Mouse (Mus musculus) spleen, adult 2 months (tissue): ENCODE measurements around the gene Ide. TPM values are rescaled to one million over a fixed set of nuclear protein-coding genes. Genes with fewer than 3 reads are reported as not detected.

Experiments used
- DNase-seq, 2 experiments: peaks; one replicate each; pipeline versions ENCODE4 v3.0.0 to v3.0.0-alpha.2; 2012 to 2021; ENCODE audit warnings: low spot score in 2 of 2, low read depth in 1 of 2
- H3K27ac ChIP-seq: fragments of 200-500 bp; 2 replicates; pipeline ENCODE4 v1.5.1; 2012; ENCODE audit warnings: low read length, inconsistent platforms; ENCODE audit not compliant: insufficient read depth
- H3K27me3 ChIP-seq: fragments of 200-500 bp; 2 replicates; pipeline ENCODE4 v1.6.1; 2012; ENCODE audit warnings: mild to moderate bottlenecking, moderate library complexity, low read length, inconsistent platforms; ENCODE audit not compliant: control insufficient read depth, insufficient read depth
- H3K36me3 ChIP-seq: fragments of 200-500 bp; 2 replicates; pipeline ENCODE4 v1.6.1; 2012; ENCODE audit warnings: mild to moderate bottlenecking, low read length, inconsistent platforms; ENCODE audit not compliant: control insufficient read depth, insufficient read depth
- H3K4me1 ChIP-seq: fragments of 200-500 bp; 2 replicates; pipeline ENCODE4 v1.6.1; 2011; ENCODE audit warnings: inconsistent platforms; ENCODE audit not compliant: control insufficient read depth, insufficient read depth, insufficient read length
- H3K4me3 ChIP-seq: fragments of 200-500 bp; 2 replicates; pipeline ENCODE4 v1.5.1; 2011; ENCODE audit warnings: mild to moderate bottlenecking, inconsistent platforms; ENCODE audit not compliant: insufficient read depth, insufficient read length; ENCODE audit errors: extremely low read depth
- CTCF ChIP-seq: fragments of 200-500 bp; IDR thresholded peaks from 2 replicates; pipeline ENCODE4 v1.5.1; 2011; ENCODE audit warnings: mild to moderate bottlenecking, inconsistent platforms; ENCODE audit not compliant: insufficient read depth, insufficient read length, insufficient replicate concordance; ENCODE audit errors: extremely low read depth
- POLR2A ChIP-seq: fragments of 200-500 bp; IDR thresholded peaks from 2 replicates; pipeline ENCODE4 v1.6.1; 2011; ENCODE audit warnings: low read depth, low read length, inconsistent platforms
- WGBS: fragments of 180-500 bp; shearing (Covaris S2); methylation state at CpG from one replicate; pipeline ENCODE4 v1.1.7; 2018; 5-methylcytosine and 5-hydroxymethylcytosine counted together
- polyA plus RNA-seq: library from polyadenylated mRNA; depleted of rRNA; stranded (reverse); fragments of >200 nt; gene quantifications from 2 replicates; pipeline ENCODE4 v1.2.3, GENCODE M21; 2012

The Ide gene
- polyA plus RNA-seq, 1 experiment: 6.7 TPM

- no peak for DNase-seq
- TF ChIP-seq CTCF (no peak), POLR2A (no peak)
Measured at GRCm38 (mm10) chr19:37340931-37341330, 3.3 kb upstream of the Ide start.

DNA sequence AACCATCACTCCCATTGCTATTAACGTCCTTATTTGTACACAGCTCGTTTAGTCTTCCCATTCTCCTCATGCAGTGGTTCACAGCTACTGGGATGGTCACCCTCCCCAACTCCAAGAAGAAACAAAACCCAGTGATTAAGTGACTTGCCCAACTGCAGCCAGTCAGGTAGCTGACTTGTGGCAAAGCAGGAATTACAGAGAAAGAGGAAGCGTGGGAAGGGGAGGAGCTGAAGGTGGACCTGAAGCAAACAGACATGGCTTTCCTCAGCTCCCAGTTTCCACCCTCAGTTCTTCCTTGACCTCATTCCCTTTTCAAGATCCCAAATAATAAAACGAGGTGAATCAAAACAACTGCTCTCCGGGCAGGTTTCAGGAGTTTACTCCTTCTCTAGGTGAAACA lies 2.8 kb upstream of the Ide start:
- Histone ChIP-seq H3K4me3 (no peak overlapping the region), H3K27me3 (no peaks in the 10 kb centered on the region), H3K36me3 (no peaks in the 10 kb centered on the region; the same call in 1 of the 2 replicates), H3K27ac (no peak overlapping the region), H3K4me1 (no peaks in the 10 kb centered on the region)
- TF ChIP-seq POLR2A (no peak), CTCF (no peak)
- 67% methylated on average over 5 of the region's 5 CpGs for WGBS
- no peak for DNase-seq

More at GRCm38 (mm10) chr19:37340931-37341330, 3.3 kb upstream of the Ide start:
- no peaks in the 10 kb centered on the region; the same call in 1 of the 2 replicates for H3K36me3 ChIP-seq
- H3K27me3 ChIP-seq: no peaks in the 10 kb centered on the region
- WGBS: 86% methylated on average over 5 of the region's 5 CpGs
- H3K27ac ChIP-seq: no peak overlapping the region
- no peak overlapping the region for H3K4me3 ChIP-seq
- H3K4me1 ChIP-seq: no peaks in the 10 kb centered on the region

- no peaks in the 10 kb centered on the region for H3K4me1 ChIP-seq
- TF ChIP-seq POLR2A (no peak), CTCF (no peak)
- H3K4me3 ChIP-seq: no peak overlapping the region
- H3K27me3 ChIP-seq: no peaks in the 10 kb centered on the region
- no peak overlapping the region for H3K27ac ChIP-seq
- no peaks in the 10 kb centered on the region for H3K36me3 ChIP-seq
- 89% methylated on average over 1 of the region's 1 CpGs for WGBS
- no peak for DNase-seq
Measured at GRCm38 (mm10) chr19:37335392-37335791, 2.3 kb downstream of the Ide start.

GRCm38 (mm10) chr19:37333357-37333756 lies 4.3 kb downstream of the Ide start:
- H3K36me3 ChIP-seq: peaks cover 7% of the 10 kb centered on the region
- H3K27me3 ChIP-seq: no peaks in the 10 kb centered on the region
- no peaks in the 10 kb centered on the region for H3K4me1 ChIP-seq
- no peak overlapping the region for H3K4me3 ChIP-seq
- DNase-seq: no peak
- H3K27ac ChIP-seq: no peak overlapping the region
- 80% methylated on average over 5 of the region's 5 CpGs for WGBS
- TF ChIP-seq CTCF (no peak), POLR2A (no peak)

DNA sequence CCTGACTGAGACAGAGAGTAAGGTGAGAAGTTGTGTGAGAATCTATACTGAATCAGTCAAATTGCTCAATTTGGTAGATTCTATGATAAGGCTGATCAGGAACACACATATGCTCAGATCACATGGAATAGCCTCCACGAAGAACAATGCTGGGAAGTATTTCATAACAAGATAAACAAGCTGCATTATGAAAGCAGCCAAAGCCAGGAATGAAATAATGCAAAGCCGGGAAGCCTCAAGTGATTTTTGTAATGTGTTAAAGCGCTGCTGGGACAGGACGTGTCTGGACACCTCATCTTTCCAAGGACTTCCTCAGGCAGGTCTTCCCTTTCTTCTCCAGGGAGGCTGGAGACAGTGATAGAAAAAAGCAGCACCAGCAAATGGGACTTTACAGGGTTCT lies 4.9 kb downstream of the Ide start:
- TF ChIP-seq POLR2A: no peak
- TF ChIP-seq CTCF: no peak
- no peak overlapping the region for H3K4me3 ChIP-seq
- no peak for DNase-seq
- H3K27me3 ChIP-seq: no peaks in the 10 kb centered on the region
- H3K4me1 ChIP-seq: no peaks in the 10 kb centered on the region
- H3K36me3 ChIP-seq: peaks cover 9% of the 10 kb centered on the region
- WGBS: 85% methylated on average over 4 of the region's 4 CpGs
- no peak overlapping the region for H3K27ac ChIP-seq

DNA sequence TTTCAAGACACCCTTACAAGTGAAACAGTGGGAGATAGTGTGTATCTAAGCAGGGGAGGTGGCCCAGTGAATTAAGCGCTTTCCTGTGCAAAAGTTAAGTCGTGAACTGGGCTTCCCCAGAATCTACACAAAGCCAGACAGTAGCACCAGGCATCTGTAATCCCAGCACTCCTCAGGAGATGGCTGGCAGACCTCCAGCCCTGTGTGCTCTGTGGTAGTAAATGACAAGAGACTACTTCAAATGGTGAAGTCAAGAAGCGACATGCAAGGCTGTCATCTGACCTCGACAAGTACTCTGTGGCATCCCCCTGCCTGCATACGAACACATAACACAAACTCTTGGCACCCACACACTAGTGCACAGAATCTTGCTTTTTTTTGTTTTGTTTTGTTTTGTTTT lies 10.4 kb downstream of the Ide start:
- Histone ChIP-seq H3K27ac (no peak overlapping the region), H3K27me3 (no peaks in the 10 kb centered on the region), H3K4me3 (no peak overlapping the region), H3K36me3 (peaks cover 17% of the 10 kb centered on the region), H3K4me1 (no peaks in the 10 kb centered on the region)
- 94% methylated on average over 5 of the region's 5 CpGs for WGBS
- no peak for TF ChIP-seq CTCF
- TF ChIP-seq POLR2A: no peak
- no peak for DNase-seq

GRCm38 (mm10) chr19:37323566-37323965 lies 14.1 kb downstream of the Ide start:
- Histone ChIP-seq H3K27ac (no peak overlapping the region), H3K4me3 (no peak overlapping the region), H3K4me1 (no peaks in the 10 kb centered on the region), H3K36me3 (peaks cover 12% of the 10 kb centered on the region), H3K27me3 (no peaks in the 10 kb centered on the region)
- WGBS: 70% methylated on average over 3 of the region's 3 CpGs
- no peak for DNase-seq
- TF ChIP-seq POLR2A (no peak), CTCF (no peak)
